Mouse (Mus musculus): ENCODE data around the gene Boll. TPM values are rescaled to one million over a fixed set of nuclear protein-coding genes. Genes with fewer than 3 reads are reported as not detected.

The Boll gene
- polyA plus RNA-seq, 1 experiment from 2014 or later, result not detected

GRCm38 (mm10) chr1:55201850-55202752, 161.2 kb downstream of the Boll start:
- Histone ChIP-seq H3K4me3 (peak overlapping the region; percentile 16), H3K27me3 (no peaks in the 10 kb centered on the region), H3K27ac (peak overlapping the region; percentile 84), H3K4me2 (peak overlapping the region; percentile 38), H3K36me3 (no peaks in the 10 kb centered on the region), H3K4me1 (replicated peaks) (peaks cover 19% of the 10 kb centered on the region), H3K9me3 (replicated peaks) (no peaks in the 10 kb centered on the region), H3K9ac (no peak overlapping the region)
- ATAC-seq (replicated peaks; ENCODE audit: insufficient number of reproducible peaks, insufficient read depth, low FRiP score, low read depth), result peak; percentile 58; the same call in 1 of the 2 replicates
- WGBS, result 48% methylated on average over 18 of the region's 18 CpGs

- 34% methylated on average over 3 of the region's 3 CpGs for WGBS
- Histone ChIP-seq H3K4me2 (no peak overlapping the region), H3K27ac (no peak overlapping the region), H3K4me3 (no peak overlapping the region), H3K36me3 (no peaks in the 10 kb centered on the region), H3K9ac (no peak overlapping the region), H3K9me3 (replicated peaks) (no peaks in the 10 kb centered on the region), H3K27me3 (no peaks in the 10 kb centered on the region), H3K4me1 (replicated peaks) (peaks cover 19% of the 10 kb centered on the region)
- ATAC-seq (replicated peaks; ENCODE audit: insufficient number of reproducible peaks, insufficient read depth, low FRiP score, low read depth), result no peak
Measured at GRCm38 (mm10) chr1:55198719-55199118, 164.6 kb downstream of the Boll start.

Other genes starting within 250 kb of the Boll start
- gene Mob4, start 232.2 kb downstream of the Boll start, polyA plus RNA-seq (2015; fragmentation: Nextera tagmentation; extraction: Ambion mirVana), result 105 and 109 TPM in 2 replicates
- gene Rftn2, start 136.7 kb downstream of the Boll start, polyA plus RNA-seq (2015; fragmentation: Nextera tagmentation; extraction: Ambion mirVana), result 9.4 and 10.3 TPM in 2 replicates
- 3.3 and 3.5 TPM in 2 replicates for gene Mars2, start 126.3 kb downstream of the Boll start, polyA plus RNA-seq (2015; fragmentation: Nextera tagmentation; extraction: Ambion mirVana)
- gene Plcl1, start 42.5 kb upstream of the Boll start, polyA plus RNA-seq (2015; fragmentation: Nextera tagmentation; extraction: Ambion mirVana), result 0.91 and 1.0 TPM in 2 replicates

All from heart, embryonic 15.5 days (tissue).